Mouse (Mus musculus): ENCODE data around the gene Rcor1.

The Rcor1 gene

DNA sequence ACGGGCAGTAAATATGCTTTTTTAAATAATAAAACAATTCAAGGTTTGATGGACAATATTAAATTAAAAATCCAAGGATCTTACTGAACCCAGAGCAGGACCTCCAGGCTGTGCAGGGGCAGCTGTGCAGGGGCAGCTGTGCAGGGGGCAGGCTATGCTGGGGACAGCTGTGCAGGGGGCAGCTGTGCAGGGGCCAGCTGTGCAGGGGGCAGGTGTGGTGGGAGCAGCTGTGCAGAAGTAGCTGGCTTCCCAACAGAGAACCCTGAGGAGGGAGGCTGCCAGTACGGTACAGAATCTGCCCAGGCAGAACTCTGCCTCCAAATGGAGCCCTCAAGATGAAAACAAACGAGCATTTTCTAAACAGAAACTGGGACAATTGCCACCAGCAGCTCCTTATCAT is 96.8 kb downstream of the Rcor1 start:
- no peak for DNase-seq

DNA sequence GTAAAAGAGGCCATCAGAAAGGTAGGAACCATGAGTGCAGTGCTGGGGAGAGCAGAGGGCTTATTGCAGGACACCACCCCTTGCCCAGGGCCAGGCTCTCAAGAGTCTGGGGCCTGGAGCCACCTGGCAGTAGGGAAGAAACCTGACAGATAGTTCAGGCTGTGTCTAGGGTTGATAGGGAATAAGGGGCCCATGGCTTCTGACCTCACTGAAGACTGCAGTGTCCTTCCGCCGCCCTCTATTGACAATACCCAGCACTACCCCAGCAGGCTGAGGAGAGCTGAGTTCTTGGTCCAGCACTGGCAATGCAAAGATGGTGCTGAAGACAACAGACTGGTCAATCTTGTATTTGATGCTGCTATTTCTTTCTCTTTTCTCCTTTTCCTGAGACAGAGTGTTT is 97.9 kb downstream of the Rcor1 start:
- peak; percentile 32 for DNase-seq

GRCm38 (mm10) chr12:111143005-111143508 is 103.9 kb downstream of the Rcor1 start:
- no peak for DNase-seq

DNA sequence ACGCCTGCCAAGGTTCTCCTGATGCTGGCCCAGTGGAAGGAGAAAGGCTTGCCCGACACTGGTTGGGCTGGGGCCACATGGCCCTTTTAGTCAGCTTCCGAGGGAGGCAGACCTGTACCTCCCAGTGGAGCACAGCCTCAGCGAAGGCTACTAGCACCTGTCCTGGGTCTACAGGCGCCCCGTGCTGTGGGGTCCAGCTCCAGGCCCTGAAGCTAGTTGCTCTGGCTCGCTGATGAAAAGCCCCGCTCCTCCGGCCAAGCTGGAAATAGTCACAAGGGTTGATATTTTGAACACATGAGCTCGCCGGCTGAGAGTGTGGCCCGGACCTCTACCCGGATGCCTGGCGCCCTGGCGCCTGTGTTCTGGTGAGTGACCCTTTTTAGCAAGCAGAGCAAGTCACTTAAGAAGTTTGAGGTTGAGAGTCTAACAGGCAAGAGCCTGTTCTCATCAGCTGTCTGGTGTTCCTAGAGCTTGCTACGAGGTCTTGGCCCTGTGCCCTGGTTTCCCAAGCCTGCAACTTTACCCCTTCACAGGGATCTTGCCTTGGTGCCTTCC is 104.4 kb downstream of the Rcor1 start:
- DNase-seq: no peak

- no peak for DNase-seq
Observed at GRCm38 (mm10) chr12:111144598-111144997, 105.4 kb downstream of the Rcor1 start.

GRCm38 (mm10) chr12:111145269-111145668 is 106.1 kb downstream of the Rcor1 start:
- no peak for DNase-seq

DNA sequence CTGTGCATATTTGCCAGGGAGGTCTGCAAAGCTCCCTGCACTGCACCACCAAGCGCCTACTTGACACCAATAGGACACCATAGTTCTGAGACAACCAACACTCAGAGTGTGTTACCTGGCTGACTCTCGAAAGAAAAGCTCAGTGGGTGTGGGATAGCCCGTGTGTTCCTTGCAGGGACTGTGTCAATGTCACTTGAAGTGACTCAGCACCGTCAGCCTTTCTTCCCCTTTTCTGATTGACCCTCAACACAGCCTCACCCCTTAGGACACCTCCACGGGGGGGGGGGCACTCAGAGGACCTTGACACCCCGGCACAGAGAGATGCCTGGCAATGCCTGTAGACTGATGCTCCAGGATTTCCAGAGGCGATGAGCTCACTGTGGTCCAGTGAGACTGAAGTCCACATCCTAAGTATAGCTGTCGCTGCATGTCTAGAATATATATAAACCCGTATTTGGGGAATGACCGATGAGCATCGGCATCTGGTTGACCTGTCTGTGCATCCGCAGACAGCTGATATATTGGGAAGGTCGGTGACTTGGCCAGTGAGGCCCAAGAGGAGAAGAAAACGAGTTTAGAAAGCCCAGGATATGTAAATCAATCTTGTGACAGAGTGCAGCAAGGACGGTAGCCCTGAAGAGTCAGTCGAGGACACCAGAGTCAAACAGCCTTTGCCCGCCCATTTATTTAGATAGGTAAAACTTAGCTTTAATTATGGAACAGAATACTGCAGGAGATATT is 110.5 kb downstream of the Rcor1 start:
- no peak for DNase-seq

GRCm38 (mm10) chr12:111150236-111150596 is 111.1 kb downstream of the Rcor1 start:
- peak; percentile 75 for DNase-seq

- DNase-seq: peak; percentile 73
Observed at GRCm38 (mm10) chr12:111151422-111152156, 112.4 kb downstream of the Rcor1 start.

- DNase-seq: no peak
Observed at GRCm38 (mm10) chr12:111152579-111152978, 113.4 kb downstream of the Rcor1 start.

- no peak for DNase-seq
Observed at GRCm38 (mm10) chr12:111152981-111153710, 114.0 kb downstream of the Rcor1 start.

GRCm38 (mm10) chr12:111153946-111154345 is 114.8 kb downstream of the Rcor1 start:
- DNase-seq: no peak

GRCm38 (mm10) chr12:111154641-111155040 is 115.5 kb downstream of the Rcor1 start:
- DNase-seq: no peak

DNA sequence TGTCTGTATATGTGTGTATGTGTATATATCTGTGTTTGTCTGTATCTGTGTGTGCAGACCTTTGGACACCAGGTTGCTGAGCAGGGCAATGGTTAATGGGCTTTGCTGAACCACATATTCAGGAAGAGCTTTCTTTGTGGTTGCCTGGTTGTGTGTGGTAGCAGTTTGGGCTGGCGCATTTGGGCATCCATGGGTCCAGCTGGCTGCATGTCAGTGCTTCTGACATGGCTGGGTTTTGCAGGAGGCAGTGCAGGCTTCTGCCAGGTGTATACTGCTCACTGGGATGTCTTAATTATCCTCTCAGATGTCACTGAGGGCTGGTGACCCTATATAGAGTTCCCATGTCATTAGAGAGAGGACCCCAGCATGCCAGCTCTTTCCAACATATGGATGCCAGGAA is 116.6 kb downstream of the Rcor1 start:
- DNase-seq: no peak

GRCm38 (mm10) chr12:111159659-111160428 is 120.7 kb downstream of the Rcor1 start:
- DNase-seq: peak; percentile 58

DNA sequence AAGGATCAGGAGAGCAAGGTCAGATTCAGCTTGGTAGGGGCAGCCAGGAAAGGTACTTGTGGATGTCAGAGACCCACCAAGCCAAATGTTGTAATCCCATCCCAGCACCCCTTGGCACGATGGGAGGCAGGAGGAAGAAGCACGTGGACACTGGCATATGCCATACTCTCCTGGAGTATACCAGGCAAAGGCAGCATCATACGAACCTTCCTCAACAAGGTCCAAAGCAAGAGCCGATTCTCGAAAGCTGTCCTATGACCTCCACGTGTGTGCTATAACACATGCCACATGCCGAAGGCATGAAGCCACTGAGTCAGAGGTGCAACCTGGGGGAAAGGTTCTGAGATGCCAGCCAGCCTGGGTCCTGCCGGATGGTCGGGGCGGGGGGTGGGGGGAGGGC is 121.7 kb downstream of the Rcor1 start:
- no peak for DNase-seq

DNA sequence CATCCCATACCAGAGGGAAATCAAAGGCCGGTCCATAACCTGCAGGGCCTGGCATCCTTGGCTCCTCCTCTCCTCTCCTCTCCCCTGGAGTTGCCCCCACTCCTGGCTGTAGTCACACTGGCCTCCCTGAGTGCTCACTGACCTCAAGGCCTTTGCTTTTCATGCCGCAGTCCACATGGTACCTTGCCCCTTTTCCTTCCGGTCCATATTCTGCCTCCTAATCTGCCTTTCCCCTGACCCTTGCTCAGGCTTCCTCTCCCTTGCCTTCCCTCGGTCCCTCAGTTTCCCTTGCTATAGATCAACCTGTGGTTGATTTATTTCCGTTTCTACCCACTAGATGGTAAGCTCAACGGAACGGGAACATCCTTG is 122.8 kb downstream of the Rcor1 start:
- no peak for DNase-seq

DNA sequence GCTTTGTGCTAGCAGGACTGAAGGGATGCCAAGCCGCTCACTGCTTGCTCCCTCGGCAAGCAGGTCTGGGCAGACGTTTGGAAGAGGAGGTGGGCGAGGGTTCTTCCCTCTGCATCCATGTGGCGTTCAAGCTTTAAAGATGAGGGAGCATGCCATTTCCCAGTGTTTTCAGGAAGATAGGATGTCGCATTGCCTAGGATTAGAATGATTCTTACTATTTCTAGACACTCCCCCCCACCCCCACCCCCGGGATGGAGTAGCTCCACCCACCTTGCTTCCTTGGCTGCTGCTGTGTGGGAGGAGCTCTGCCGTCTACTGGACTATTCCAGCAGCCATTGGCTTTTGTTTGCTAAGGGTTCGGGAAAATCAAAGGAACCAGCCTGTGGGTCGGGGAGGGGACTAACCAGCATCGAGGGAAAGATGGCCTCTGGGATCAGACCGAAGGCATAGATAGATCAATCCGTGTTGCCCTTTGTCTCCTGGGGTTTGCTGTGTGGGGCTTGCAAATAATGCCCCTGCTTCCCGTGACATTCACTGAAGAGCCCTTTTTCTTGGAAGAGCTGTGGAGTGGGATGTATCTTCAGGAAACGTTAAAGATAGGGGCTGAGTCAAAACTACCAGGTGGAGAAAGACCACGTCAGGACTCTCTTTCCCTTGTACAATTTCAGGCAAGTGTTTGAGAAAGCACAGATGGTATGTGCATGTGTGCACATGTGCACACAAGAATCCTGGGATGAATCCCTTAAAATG is 123.3 kb downstream of the Rcor1 start:
- peak; percentile 58 for DNase-seq

DNA sequence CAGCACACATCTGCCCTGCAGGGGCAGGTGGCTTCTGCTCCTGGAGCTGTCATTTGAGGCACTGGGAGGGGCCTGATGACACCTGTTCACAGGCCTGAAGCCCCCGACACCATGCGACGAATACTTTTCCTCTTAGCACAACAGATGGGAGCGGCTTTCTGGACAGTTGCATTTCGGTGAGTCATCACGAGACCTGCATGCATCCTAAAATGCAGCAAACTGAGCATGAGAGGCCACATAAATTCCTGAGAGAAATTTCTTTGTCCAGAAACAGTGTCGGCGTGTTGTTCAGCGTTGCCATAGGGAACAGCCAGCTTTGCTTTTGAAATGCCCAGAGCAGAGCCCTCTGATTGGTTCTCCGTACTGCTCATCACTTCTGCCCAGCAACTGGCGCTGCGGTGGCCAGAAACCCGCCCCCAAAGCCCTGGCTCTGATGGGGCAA is 125.2 kb downstream of the Rcor1 start:
- peak; percentile 80 for DNase-seq

DNA sequence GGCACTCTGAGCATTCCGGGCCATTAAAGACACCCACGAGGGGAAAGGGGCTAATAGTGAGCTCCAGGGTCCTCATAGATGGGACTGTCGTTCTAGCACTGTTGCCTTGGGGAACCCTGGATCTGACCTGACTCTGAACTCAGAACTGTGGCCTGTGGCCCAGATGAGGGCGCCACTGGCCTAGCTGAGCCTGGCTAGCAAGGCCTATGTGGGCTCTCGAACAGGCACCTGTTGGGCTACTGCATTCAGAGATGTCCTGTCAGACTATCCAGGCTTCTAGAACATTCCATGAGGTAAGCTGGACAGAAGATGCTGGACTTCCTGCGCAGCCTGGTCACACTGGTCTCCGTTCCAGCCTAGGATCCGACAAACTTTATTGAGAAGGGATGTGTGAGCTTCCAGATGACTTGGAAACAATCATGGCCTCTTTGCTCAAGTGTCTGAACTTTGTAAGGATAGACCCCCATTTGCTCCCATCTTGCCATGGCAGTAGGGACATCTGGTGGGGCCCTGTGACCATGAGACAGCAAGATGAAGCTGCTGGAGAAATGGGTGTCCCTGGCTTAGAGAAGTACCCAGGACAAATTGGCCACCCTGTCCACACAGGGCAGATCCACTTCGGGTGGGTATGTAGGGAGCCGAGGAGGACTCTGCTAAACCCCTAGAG is 126.1 kb downstream of the Rcor1 start:
- peak; percentile 66 for DNase-seq

Measured in liver (tissue).